Mouse (Mus musculus): Measurements from ENCODE around the gene Olfr1151.

The Olfr1151 gene

GRCm38 (mm10) chr2:87855562-87855961 is at the start of gene Olfr1151:
Gene Olfr1151, plus strand, starts transcription at chr2:87855862.
- no peak for DNase-seq (ENCODE audit: low spot score in 2 of 2)

- DNase-seq (ENCODE audit: low spot score in 2 of 2): no peak
Observed at GRCm38 (mm10) chr2:87809522-87809921, 46.1 kb upstream of the Olfr1151 start, which contains the start of gene Olfr1145. Gene Olfr1145, plus strand, starts transcription at chr2:87809822.

GRCm38 (mm10) chr2:87830233-87830632 is 25.4 kb upstream of the Olfr1151 start, which contains the start of gene Olfr1148:
Gene Olfr1148, plus strand, starts transcription at chr2:87830533.
- DNase-seq (ENCODE audit: low spot score in 2 of 2): no peak

- no peak for DNase-seq (ENCODE audit: low spot score in 2 of 2)
Observed at GRCm38 (mm10) chr2:87843693-87844092, 12.0 kb upstream of the Olfr1151 start, which contains the start of gene Olfr1150-ps1. Gene Olfr1150-ps1, plus strand, starts transcription at chr2:87843993.

- DNase-seq (ENCODE audit: low spot score in 2 of 2): no peak
Observed at GRCm38 (mm10) chr2:87866192-87866591, 10.5 kb downstream of the Olfr1151 start, which contains the start of gene Olfr1152. Gene Olfr1152, plus strand, starts transcription at chr2:87866492.

GRCm38 (mm10) chr2:87894662-87895061 is 39.0 kb downstream of the Olfr1151 start, which contains the start of gene Olfr1153:
Gene Olfr1153, plus strand, starts transcription at chr2:87894962.
- DNase-seq (ENCODE audit: low spot score in 2 of 2): no peak

- no peak for DNase-seq (ENCODE audit: low spot score in 2 of 2)
Observed at GRCm38 (mm10) chr2:87905066-87905465, 49.4 kb downstream of the Olfr1151 start, which contains the start of gene Olfr1154. Gene Olfr1154, minus strand, starts transcription at chr2:87905166.

Measured in urinary bladder, postnatal 4 days (tissue).